Mouse (Mus musculus) forebrain, embryonic 15.5 days (tissue): ENCODE results near the gene Gatc. TPM values are rescaled to one million over a fixed set of nuclear protein-coding genes. Genes with fewer than 3 reads are reported as not detected.
"Not testable (repeated sequence)": the region's sequence is repeated elsewhere in the genome, so short reads cannot be mapped to it uniquely, and the experiment has no call there.

ENCODE experiments used
- ATAC-seq: fragments of 200-750 bp; cut with Nextera tagmentation; replicated peaks from 2 replicates; pipeline ENCODE4 v1.8.0; 2017; ENCODE audit warnings: mild to moderate bottlenecking, moderate TSS enrichment, moderate library complexity
- H3K27ac ChIP-seq: fragments of 300-500 bp; sonication (generic); replicated peaks from 2 replicates; pipeline ENCODE4 v1.5.1; 2015; ENCODE audit warnings: mild to moderate bottlenecking, inconsistent platforms
- H3K27me3 ChIP-seq: fragments of 300-500 bp; sonication (generic); 2 replicates; pipeline ENCODE4 v1.6.1; 2015; ENCODE audit warnings: inconsistent platforms
- H3K36me3 ChIP-seq: fragments of 300-500 bp; sonication (generic); 2 replicates; pipeline ENCODE4 v1.6.1; 2015; ENCODE audit warnings: mild to moderate bottlenecking, inconsistent platforms
- H3K4me1 ChIP-seq: fragments of 300-500 bp; sonication (generic); 2 replicates; pipeline ENCODE4 v1.6.1; 2015; ENCODE audit warnings: inconsistent platforms
- H3K4me2 ChIP-seq: fragments of 300-500 bp; sonication (generic); replicated peaks from 2 replicates; pipeline ENCODE4 v1.6.1; 2015; ENCODE audit warnings: mild to moderate bottlenecking, inconsistent platforms
- H3K4me3 ChIP-seq: fragments of 300-500 bp; sonication (generic); 2 replicates; pipeline ENCODE4 v1.5.1; 2015; ENCODE audit warnings: mild to moderate bottlenecking, inconsistent platforms
- H3K9ac ChIP-seq: fragments of 300-500 bp; sonication (generic); replicated peaks from 2 replicates; pipeline ENCODE4 v1.6.1; 2015; ENCODE audit warnings: mild to moderate bottlenecking, inconsistent platforms
- H3K9me3 ChIP-seq: fragments of 300-500 bp; sonication (generic); 2 replicates; pipeline ENCODE4 v1.6.1; 2016; ENCODE audit warnings: inconsistent platforms
- WGBS: fragments of 180-500 bp; shearing (Covaris S2); methylation state at CpG from one replicate; pipeline ENCODE4 v1.1.7; 2015; ENCODE audit warnings: mixed read lengths; 5-methylcytosine and 5-hydroxymethylcytosine counted together
- polyA plus RNA-seq: library from polyadenylated mRNA; unstranded; fragments of >200 nt; fragmentation: Nextera tagmentation; extraction: Ambion mirVana; gene quantifications from 2 replicates; pipeline ENCODE4 v1.2.1, GENCODE M21; 2015

The Gatc gene
- polyA plus RNA-seq, 1 experiment from 2014 or later: 33.6 TPM

DNA sequence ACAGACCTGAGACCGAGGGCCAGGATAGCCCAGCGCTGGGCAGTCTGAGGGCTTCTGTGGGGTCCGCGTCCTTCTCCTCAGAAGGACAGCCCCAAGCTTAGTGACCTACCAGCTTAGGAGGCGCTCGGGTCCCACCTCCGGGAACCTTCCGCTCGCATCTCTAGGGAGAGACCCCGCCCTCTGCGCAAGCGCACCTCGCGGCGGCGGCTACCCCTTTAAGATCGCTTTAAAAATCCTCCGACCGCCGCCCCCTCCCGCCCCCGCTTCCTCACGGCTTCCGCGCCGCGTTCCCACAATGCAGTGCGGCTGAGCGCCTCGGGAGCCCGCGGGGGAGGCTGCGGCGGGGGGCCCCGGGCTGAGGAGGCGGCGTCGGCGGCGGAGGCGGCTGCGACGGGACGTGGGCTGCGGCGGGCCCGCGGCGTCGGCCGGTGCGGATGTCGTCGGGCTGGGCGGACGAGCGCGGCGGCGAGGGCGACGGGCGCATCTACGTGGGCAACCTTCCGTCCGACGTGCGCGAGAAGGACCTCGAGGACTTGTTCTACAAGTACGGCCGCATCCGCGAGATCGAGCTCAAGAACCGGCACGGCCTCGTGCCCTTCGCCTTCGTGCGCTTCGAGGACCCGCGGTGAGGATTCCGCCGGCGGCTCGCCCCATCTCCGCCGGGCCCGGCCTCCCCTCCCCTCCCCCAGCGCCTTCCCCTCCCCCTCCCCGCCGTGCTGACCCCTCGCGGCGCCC lies 13.9 kb downstream of the Gatc start, which contains the start of gene Srsf9:
Gene Srsf9, plus strand, starts transcription at position 303 of the 735 bp plus-strand sequence.
- WGBS: under 1% methylated on average over 93 of the region's 97 CpGs
- Histone ChIP-seq H3K4me1 (peaks cover 34% of the 10 kb centered on the region), H3K9ac (peak within 1 kb of the TSS; percentile 94)

DNA sequence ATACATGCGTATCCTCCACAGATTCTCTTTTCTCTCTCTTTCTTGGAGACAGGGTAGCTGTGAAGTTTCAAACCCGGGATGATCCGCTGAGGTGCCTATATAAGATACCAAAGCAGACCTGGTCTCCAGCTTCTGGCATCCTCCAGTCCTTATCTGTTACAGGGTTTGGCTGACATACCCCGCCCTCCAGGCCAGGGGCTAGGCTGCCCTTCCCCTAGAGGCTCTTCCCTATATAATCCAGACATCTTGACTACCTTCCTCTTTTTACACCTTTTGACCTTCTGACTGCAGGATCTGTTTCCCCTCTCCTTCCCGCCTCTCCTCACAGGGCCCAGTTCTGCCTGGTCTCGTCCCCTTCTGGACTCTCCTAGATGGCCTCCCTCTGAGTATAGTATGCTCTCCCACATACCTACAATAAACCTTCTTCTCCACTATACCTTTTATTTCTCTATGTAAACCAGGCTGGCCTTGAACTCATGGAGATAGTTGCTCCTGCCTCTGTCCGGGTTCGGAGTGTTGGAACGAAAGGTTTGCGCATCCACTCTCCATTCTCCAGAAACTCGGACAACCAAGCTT lies 14.6 kb downstream of the Gatc start:
- H3K4me2 ChIP-seq: peak overlapping the region; percentile 73
- H3K9me3 ChIP-seq: no peaks in the 10 kb centered on the region
- H3K9ac ChIP-seq: peak overlapping the region; percentile 94
- peaks cover 13% of the 10 kb centered on the region for H3K36me3 ChIP-seq
- H3K4me3 ChIP-seq: peak overlapping the region; percentile 98
- peaks cover 34% of the 10 kb centered on the region for H3K4me1 ChIP-seq
- WGBS: 24% methylated on average over 11 of the region's 11 CpGs
- no peaks in the 10 kb centered on the region for H3K27me3 ChIP-seq
- peak overlapping the region; percentile 88 for H3K27ac ChIP-seq
- ATAC-seq: peak; percentile 71

More for the DNA sequence above, 13.9 kb downstream of the Gatc start, which contains the start of gene Srsf9:
- H3K27me3 ChIP-seq: no peaks in the 10 kb centered on the region
- H3K4me3 ChIP-seq: peak within 1 kb of the TSS; percentile 98
- peak within 1 kb of the TSS; percentile 73 for H3K4me2 ChIP-seq
- peak within 1 kb of the TSS; percentile 88 for H3K27ac ChIP-seq
- H3K9me3 ChIP-seq: no peaks in the 10 kb centered on the region
- H3K36me3 ChIP-seq: peaks cover 20% of the 10 kb centered on the region
- ATAC-seq: peak; percentile 92

DNA sequence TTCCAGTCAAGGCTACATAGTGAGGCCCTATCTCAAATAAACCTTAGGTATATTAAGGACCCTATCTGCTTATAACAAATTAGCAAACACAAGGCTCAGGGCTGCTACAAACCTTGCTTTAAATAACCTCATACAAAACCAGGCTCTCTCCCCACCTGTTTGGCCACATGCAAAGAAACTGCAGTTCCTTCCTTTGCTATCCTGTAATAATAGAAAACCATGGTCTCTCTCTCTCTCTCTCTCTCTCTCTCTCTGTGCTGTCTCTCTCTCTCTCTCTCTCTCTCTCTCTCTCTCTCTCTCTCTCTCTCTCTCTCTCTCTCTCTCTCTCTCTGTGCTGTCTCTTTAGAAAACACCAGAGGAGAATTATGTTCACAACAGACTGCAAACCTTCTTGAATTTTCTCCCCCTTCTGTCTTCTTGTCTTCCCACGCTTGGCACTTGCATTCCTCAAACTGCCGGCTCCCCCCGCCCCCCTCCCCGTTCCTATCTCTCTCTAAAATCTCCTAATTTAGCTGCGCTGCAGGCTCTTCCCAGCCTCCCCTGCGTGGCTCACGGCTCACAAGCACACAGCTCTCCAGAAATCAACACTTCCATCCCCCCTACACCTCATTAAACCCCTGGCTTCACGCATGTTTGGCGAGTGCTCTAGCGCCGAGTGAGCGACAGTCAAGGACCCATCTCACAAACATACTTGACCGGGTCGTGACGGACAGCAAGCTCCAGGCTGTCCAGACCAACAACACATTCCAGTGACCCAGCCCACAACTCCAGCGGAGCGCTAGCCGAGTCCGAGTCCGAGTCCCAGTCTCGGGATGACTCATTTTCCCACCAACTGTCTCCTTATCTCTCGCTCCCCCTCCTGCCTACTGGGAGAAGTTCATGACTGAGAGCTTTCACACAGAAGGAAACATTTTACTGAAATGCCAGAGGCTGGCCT lies 21.7 kb downstream of the Gatc start:
- peak overlapping the region; percentile 89 for H3K27ac ChIP-seq
- H3K4me2 ChIP-seq: peak overlapping the region; percentile 79
- no peaks in the 10 kb centered on the region for H3K27me3 ChIP-seq
- peak overlapping the region; percentile 51; the same call in 1 of the 2 replicates for H3K9ac ChIP-seq
- peak; percentile 72 for ATAC-seq
- no peaks in the 10 kb centered on the region for H3K36me3 ChIP-seq
- peak overlapping the region; percentile 43 for H3K4me3 ChIP-seq
- H3K9me3 ChIP-seq: no peaks in the 10 kb centered on the region
- peaks cover 34% of the 10 kb centered on the region for H3K4me1 ChIP-seq
- WGBS: 0% methylated on average over 22 of the region's 22 CpGs

DNA sequence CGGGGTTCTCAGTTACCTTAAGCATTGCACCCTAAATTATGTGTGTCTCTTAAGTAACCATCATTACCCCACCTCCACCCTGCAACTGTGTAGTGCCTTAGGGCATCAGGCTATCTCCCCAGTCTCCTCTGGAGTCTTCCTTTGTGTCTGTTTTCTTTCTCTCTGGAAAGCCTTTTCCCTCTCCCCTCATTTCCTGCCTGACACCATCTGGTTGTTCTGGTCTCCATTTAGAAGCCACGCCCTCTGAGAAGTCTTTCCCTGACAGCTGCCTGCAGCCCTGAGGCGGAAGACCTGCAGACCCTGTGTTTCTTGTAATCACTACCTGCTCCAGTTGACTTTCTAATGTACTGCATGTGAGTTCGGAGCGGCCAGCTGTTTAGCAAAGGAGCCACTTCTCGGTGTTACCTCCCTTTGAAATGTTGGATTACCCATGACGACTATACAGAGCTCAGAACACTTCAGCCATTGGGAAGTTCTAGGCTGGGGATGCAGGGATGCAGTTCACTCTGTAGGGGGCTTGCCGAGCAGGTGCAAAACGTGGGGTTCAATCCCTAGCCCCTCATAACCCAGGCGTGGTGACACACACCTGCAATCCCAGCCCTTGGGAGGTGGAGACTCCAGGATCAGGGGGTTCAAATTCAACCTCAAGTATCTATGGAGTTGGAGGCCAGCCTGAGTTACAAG lies 23.2 kb downstream of the Gatc start:
- no peak overlapping the region for H3K4me3 ChIP-seq
- 0 out of 2 replicates have a peak overlapping the region, but pooled peaks have one; percentile 6 for H3K9ac ChIP-seq
- peak; percentile 29; the same call in 1 of the 2 replicates for ATAC-seq
- H3K27ac ChIP-seq: peak overlapping the region; percentile 89
- WGBS: 10% methylated on average over 10 of the region's 10 CpGs
- H3K27me3 ChIP-seq: no peaks in the 10 kb centered on the region
- H3K36me3 ChIP-seq: no peaks in the 10 kb centered on the region
- no peaks in the 10 kb centered on the region for H3K9me3 ChIP-seq
- no peak overlapping the region; the same call in 1 of the 2 replicates for H3K4me2 ChIP-seq
- peaks cover 34% of the 10 kb centered on the region for H3K4me1 ChIP-seq

DNA sequence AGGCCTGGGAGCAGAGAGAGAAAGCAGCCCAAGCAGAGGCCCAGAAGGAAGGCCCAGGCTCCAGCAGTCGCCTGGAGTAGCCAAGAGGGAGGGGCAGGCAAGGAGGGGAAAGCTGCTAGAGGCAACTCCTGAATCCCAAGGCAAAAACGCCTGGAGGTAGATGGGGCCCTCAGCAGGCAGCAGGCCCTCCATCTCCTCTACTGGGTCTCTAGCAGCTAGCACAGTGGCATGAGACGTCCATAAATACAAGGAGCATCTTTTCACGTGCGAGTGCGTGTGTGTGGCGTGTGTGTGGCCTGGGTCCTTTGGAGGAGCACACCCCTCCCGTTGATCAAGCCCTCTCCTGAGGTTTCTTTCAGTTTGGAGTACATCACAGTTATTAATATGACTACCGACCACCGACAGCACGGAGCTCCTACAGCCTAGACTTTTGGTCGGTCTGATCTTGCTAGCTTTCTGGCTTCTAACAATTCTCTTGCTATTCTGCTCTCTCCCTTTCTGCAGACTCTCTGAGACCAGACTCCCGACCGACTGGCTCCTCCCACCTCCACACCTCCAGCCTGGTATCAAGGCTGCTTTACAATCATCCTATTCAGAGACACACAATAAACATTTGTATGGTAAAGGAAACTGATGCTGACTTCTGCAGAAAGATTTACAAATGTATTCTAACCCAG lies 23.9 kb downstream of the Gatc start:
- no peaks in the 10 kb centered on the region for H3K36me3 ChIP-seq
- H3K27ac ChIP-seq: peak overlapping the region; percentile 89
- H3K4me1 ChIP-seq: peaks cover 34% of the 10 kb centered on the region
- WGBS: 6% methylated on average over 14 of the region's 14 CpGs
- no peaks in the 10 kb centered on the region for H3K9me3 ChIP-seq
- ATAC-seq: peak; percentile 26
- no peak overlapping the region for H3K4me3 ChIP-seq
- H3K27me3 ChIP-seq: no peaks in the 10 kb centered on the region
- H3K4me2 ChIP-seq: no peak overlapping the region
- H3K9ac ChIP-seq: peak overlapping the region; percentile 34

DNA sequence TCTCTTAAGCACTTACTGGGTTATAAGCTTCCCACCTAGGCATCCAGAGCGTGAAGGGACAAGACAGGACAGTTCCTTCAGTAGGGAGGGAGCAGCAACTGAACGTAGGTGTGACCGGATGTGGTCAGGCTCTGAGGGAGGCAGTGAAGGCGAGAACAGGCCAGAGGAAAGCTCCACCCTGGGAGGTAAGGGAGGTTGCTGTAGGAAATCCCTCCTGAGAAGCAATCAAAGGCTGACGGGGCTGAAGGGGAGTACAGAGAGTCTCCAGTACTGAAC lies 27.4 kb downstream of the Gatc start:
- H3K9me3 ChIP-seq: no peaks in the 10 kb centered on the region
- no peak overlapping the region for H3K9ac ChIP-seq
- no peaks in the 10 kb centered on the region for H3K36me3 ChIP-seq
- no peak overlapping the region for H3K4me2 ChIP-seq
- peaks cover 22% of the 10 kb centered on the region for H3K4me1 ChIP-seq
- no peaks in the 10 kb centered on the region for H3K27me3 ChIP-seq
- H3K27ac ChIP-seq: no peak overlapping the region
- 47% methylated on average over 5 of the region's 5 CpGs for WGBS
- no peak overlapping the region for H3K4me3 ChIP-seq
- ATAC-seq: no peak

DNA sequence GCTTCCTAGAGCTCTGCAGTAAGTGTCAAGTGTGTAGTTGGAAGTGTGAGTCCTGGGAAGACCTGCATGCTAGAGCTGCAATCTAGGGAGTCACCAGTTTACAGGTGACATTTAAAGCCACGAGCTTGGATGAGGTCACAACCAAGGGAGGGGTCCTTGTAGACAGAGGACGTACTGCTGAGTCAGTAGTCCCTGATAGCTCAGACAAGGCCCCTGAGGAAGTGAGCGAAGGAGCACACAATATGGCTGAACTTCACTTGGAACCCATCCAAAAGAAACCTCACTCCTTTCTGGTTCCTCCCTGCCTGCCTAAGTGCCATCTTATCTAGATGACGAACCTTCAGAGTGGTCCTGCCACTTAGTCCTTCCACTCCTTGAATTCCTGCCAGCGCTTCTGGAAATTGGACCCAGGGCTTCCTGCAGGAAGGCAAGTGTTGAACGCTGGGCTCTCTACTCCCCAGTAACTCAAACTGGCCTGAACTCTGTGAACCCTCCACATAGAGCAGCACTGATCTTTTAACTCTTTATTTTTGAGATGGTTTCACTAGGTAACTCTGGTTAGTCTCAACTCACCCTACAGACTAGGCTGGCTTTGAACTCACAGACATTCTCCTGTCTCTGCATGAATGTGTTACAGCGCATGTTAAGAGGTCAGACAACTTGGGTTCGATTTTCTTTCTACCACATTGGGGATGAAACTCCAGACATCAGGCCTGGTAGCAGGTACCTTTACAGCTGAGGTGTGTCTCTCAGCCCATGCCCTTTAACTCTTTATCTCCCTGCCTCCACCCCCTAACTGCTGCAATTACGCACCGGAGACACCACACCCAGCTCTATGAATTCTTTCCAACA lies 27.9 kb downstream of the Gatc start:
- Histone ChIP-seq H3K4me2 (no peak overlapping the region), H3K9me3 (no peaks in the 10 kb centered on the region), H3K27ac (no peak overlapping the region), H3K27me3 (no peaks in the 10 kb centered on the region), H3K4me3 (no peak overlapping the region), H3K9ac (no peak overlapping the region), H3K36me3 (no peaks in the 10 kb centered on the region), H3K4me1 (peaks cover 16% of the 10 kb centered on the region)
- 69% methylated on average over 10 of the region's 10 CpGs for WGBS
- ATAC-seq: no peak

DNA sequence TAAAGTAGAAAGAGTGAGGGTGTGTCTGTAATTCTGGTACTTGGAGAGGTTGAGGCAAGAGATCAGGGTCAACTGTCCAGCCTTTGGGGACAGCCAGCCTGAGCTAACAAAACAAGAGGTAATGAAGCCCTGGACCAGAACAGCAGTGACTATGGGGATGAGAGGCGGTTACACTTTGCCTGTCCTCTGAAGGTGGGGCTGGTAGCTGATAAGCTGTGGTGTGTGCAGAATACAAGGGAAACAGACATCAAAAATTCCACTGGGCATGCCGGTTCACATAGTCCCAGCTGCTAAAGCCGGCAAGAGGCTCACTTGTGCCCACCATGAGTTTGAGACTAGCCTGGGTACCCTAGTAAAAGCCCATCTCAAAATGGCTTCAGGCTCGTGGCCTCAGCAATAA lies 28.6 kb downstream of the Gatc start:
- Histone ChIP-seq H3K4me1 (peaks cover 9% of the 10 kb centered on the region), H3K9ac (no peak overlapping the region), H3K27me3 (no peaks in the 10 kb centered on the region), H3K4me3 (no peak overlapping the region), H3K27ac (no peak overlapping the region), H3K4me2 (no peak overlapping the region), H3K36me3 (no peaks in the 10 kb centered on the region), H3K9me3 (no peaks in the 10 kb centered on the region)
- WGBS: 91% methylated on average over 4 of the region's 4 CpGs
- no peak for ATAC-seq

DNA sequence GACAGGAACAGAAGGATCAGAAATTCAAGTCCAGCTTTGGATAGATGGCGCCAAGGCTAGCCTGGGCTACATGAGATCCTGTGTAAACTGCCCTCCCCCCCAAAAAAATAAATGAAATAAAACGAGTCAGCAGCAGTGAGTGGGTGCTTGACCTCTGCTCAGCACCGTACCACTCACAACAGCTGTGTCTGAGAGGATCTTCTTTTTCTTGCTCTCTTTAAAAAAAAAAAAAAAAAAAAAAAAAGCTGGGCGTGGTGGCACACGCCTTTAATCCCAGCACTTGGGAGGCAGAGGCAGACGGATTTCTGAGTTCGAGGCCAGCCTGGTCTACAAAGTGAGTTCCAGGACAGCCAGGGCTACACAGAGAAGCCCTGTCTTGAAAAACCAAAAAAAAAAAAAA lies 38.8 kb downstream of the Gatc start:
- H3K4me3 ChIP-seq: peak overlapping the region; percentile 97; the same call in 1 of the 2 replicates
- not testable (repeated sequence) for H3K27me3 ChIP-seq, ATAC-seq, H3K9ac ChIP-seq, H3K9me3 ChIP-seq, H3K27ac ChIP-seq
- H3K4me2 ChIP-seq: peak overlapping the region; percentile 63; the same call in 1 of the 2 replicates
- peaks cover 16% of the 10 kb centered on the region for H3K36me3 ChIP-seq
- peaks cover 31% of the 10 kb centered on the region for H3K4me1 ChIP-seq
- WGBS: 91% methylated on average over 5 of the region's 7 CpGs

DNA sequence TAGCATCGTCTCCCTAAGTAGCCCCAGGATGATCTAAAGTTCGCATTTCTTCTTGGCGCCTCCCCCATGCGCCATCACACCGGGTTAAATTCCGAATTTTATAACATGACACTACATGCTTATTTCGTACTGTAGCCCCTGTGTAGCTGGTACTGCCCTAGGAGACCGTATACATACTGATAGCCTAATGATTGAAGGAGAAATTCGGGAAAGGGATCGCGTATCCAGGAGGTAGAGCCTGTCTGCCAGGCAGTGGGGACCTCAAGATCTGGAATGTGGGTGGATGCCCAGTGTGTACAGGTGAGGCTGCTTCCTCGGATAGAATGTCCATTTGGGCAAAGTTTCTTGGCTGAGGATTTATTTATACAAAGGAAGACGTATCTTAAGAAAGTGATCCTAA lies 39.4 kb downstream of the Gatc start:
- 31% methylated on average over 13 of the region's 13 CpGs for WGBS
- ATAC-seq: no peak
- H3K9me3 ChIP-seq: no peaks in the 10 kb centered on the region
- H3K4me3 ChIP-seq: peak overlapping the region; percentile 97
- H3K4me2 ChIP-seq: peak overlapping the region; percentile 63
- peak overlapping the region; percentile 49 for H3K9ac ChIP-seq
- H3K4me1 ChIP-seq: peaks cover 34% of the 10 kb centered on the region
- H3K36me3 ChIP-seq: peaks cover 20% of the 10 kb centered on the region
- H3K27me3 ChIP-seq: no peaks in the 10 kb centered on the region
- H3K27ac ChIP-seq: 0 out of 2 replicates have a peak overlapping the region, but pooled peaks have one; percentile 44
